Comparison of ENCODE assay signal across 12 mouse cellular contexts in genomic region chr3:33398326-33398725, GRCm38 (mm10).
"Had no signal": no experiment of that assay in that cellular context is flagged by ENCODE, and none has a peak within 500 bp of the region (broad histone marks: within the 10 kb centered on the region; RNA-seq: fewer than 3 reads in every experiment).

No protein-coding gene starts in this region.

- H3K36me3 ChIP-seq: limb, embryonic 10.5 days; liver, embryonic 15.5 days; midbrain, embryonic 13.5 days had no signal

- DNase-seq: kidney, adult 9 months; kidney, postnatal 36 days; lung, adult 2 months; lung, postnatal 36 days; thymus, adult 18-20 months; thymus, postnatal 14 days had no signal

- H3K9me3 ChIP-seq: limb, embryonic 10.5 days; liver, embryonic 15.5 days; midbrain, embryonic 13.5 days had no signal

- H3K9ac ChIP-seq: liver, embryonic 15.5 days; midbrain, embryonic 13.5 days had no signal

- H3K27ac ChIP-seq: kidney, postnatal 0 days; limb, embryonic 10.5 days; liver, embryonic 15.5 days; midbrain, embryonic 13.5 days had no signal

- H3K27me3 ChIP-seq: liver, embryonic 15.5 days; midbrain, embryonic 13.5 days had no signal

- H3K4me3 ChIP-seq: limb, embryonic 10.5 days; liver, embryonic 15.5 days; midbrain, embryonic 13.5 days had no signal

- ATAC-seq: lung, postnatal 0 days; midbrain, embryonic 13.5 days had no signal

- H3K4me2 ChIP-seq: liver, embryonic 11.5 days; liver, embryonic 15.5 days; midbrain, embryonic 13.5 days had no signal

- H3K4me1 ChIP-seq: liver, embryonic 15.5 days; midbrain, embryonic 13.5 days had no signal
